Mouse (Mus musculus): Measurements from ENCODE around the gene Polr2j.
"Not testable (repeated sequence)": the region's sequence is repeated elsewhere in the genome, so short reads cannot be mapped to it uniquely, and the experiment has no call there.

Gene Polr2j

GRCm38 (mm10) chr5:136108486-136108885 is 7.9 kb upstream of the Polr2j start:
- DNase-seq (ENCODE audit: low spot score) = no peak

GRCm38 (mm10) chr5:136109042-136109441 is 7.4 kb upstream of the Polr2j start:
- DNase-seq (ENCODE audit: low spot score) = no peak

GRCm38 (mm10) chr5:136113546-136113945 is 2.9 kb upstream of the Polr2j start:
- DNase-seq (ENCODE audit: low spot score) = not testable (repeated sequence)

GRCm38 (mm10) chr5:136116784-136117112 is 317 bp downstream of the Polr2j start:
- no peak for DNase-seq (ENCODE audit: low spot score)

GRCm38 (mm10) chr5:136122165-136122564 is 5.7 kb downstream of the Polr2j start:
- DNase-seq (ENCODE audit: low spot score) = no peak

DNA sequence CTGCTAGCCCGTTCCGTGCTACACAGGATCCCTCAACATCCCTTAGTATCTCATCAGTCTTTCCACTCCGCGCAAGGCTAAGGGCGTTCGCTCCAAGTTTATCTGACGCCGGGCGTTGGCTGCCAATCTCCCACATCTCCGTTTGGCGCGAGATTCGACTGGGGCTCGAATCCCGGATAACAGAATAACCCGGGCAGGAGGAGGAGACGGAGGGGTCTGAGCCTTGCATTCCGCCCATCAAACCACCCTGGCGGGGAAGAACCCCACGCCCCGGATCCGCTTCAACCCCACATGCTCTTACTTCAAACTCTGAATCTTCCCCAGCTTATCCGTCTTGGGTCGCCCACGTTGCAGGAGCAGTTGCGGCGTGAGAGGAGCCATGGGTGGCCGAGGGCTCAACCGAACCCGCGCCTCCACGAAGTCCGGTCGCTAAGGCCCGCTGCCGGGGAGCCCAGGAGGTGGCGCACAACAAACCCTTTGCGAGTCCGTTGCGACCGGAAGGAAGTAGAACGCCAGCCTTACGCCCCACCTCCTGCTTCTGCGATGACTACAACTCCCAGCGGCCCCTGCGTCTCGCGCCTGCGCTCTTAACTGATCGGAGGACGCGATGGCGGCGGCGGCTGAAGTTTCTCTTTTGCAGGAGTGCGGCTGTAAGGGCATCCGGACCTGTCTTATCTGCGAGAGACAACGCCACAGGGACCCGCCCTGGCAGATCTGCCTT is 19.3 kb downstream of the Polr2j start, which contains the start of the genes Lrwd1 and Alkbh4:
Lrwd1 (minus strand) TSS at position 504 of the 721 bp plus-strand sequence.
Alkbh4 (plus strand) TSS at position 576 of the 721 bp plus-strand sequence.
- peak; percentile 98 for DNase-seq (ENCODE audit: low spot score)

DNA sequence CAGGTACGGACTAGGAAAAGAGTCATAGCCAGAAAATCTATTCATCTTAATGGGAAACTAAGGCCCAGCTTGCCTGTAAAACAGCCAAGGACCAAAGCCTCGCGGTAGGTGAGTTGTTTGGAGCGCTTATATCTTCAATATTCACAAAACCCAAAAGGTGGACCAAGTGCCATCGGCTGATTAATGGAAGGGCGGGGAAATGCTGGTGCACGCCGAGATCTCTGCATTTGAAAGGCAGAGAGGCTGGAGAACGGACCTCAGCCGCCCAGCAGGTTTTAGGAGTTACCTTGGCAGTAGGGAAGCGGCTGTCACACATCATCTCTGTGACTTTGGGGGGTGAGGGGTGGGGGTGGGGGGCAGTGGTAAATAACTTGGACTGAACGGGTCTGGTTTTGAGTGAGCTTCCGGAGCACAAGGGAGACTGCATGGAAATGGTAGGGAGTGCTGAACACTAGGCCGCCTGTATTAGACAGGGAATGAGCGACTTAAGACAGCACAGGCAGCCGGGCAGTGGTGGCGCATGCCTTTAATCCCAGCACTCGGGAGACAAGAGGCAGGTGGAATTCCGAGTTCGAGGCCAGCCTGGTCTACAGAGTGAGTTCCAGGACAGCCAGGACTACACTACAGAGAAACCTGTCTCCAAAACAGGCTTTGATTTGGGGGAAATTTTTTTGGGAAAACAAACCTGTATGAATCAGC is 20.0 kb downstream of the Polr2j start:
- peak; percentile 15 for DNase-seq (ENCODE audit: low spot score)

GRCm38 (mm10) chr5:136137658-136138274 is 21.3 kb downstream of the Polr2j start:
- DNase-seq (ENCODE audit: low spot score) = peak; percentile 79

- no peak for DNase-seq (ENCODE audit: low spot score)
Observed at GRCm38 (mm10) chr5:136139393-136139792, 23.0 kb downstream of the Polr2j start.

DNA sequence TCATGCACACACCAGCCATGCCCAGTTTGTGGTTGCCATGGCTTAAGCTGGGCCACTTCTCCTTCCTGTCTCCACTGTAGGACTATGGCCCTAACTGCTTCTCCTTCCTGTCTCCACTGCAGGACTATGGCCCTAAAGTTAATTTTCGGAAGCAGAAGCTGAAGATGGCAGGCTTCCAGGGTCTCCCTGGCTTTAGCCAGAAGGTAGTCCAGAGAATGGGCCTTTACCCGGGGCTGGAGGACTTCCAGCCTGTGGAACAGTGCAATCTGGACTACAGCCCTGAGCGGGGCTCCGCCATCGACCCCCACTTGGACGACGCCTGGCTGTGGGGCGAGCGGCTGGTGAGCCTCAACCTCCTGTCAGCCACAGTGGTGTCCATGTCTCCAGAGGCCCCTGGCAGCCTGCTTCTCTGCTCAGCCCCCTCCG is 23.6 kb downstream of the Polr2j start:
- DNase-seq (ENCODE audit: low spot score) = no peak

- DNase-seq (ENCODE audit: low spot score) = no peak
Observed at GRCm38 (mm10) chr5:136142746-136143145, 26.3 kb downstream of the Polr2j start.

DNA sequence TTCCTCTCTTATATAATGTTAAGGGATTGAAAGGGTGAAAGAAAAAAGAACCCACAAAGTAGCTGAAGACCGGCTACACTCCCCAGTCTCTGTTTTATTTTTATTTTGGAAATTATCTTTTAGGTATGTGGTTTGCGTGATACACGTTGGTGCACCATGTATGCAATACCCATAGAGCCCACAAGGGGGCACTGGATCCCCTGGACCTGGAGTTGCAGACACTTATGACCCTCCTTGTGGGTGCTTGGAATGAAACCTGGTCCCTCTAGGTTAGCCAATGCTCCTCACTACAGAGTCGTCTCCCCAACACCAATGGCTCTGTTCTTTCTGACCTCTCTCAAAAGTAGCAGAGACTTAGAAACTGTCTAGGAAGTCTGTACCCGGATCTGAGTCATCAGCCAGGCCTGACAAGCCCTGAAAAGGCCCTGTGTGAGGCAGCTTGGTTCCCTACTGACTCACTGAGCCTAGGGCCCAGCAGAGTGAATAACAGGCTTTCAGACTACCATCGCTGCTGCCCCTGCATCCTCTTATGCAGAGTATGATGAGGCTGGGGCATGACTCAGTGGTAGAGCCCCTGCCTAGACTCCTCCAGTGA is 26.8 kb downstream of the Polr2j start:
- peak; percentile 3 for DNase-seq (ENCODE audit: low spot score)

DNA sequence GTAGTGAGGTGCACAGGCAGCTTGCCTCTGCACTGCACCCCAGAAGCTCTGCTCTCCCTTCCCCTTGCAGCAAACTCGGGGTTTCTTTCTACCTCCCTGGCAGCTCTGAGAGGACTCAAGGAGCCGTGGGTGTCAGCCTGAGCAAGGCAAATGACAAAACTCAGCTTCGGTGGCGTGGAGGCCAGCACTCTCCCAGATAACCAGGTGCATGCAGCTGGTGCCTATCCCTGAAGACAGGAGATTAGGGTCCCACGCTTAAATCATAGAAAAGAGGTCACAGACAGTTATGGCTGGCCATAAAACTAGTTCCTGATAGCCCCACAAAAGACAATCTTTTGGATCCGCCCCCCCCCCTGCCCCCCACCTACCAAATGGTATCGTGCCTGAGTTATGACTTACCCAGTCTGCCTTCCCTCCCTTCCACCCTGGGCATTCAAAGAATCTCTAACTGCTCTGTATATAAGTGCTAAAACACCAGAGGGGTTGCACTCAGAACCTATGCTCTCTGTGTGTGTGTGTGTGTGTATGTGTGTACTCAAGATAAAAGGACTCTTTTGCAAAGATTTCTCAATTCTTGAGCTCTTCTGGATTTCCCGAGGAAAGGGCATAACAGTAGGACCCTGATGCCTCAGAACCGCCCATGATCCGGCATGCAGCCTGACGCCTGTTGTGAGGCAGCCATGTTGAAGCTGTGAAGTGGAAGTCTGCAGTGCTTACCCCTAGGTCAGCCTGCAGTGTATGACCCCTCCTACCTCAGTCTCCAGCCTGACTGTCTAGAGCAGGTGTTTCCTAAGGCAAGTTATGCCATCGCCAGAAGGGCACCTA is 28.4 kb downstream of the Polr2j start:
- DNase-seq (ENCODE audit: low spot score) = no peak

DNA sequence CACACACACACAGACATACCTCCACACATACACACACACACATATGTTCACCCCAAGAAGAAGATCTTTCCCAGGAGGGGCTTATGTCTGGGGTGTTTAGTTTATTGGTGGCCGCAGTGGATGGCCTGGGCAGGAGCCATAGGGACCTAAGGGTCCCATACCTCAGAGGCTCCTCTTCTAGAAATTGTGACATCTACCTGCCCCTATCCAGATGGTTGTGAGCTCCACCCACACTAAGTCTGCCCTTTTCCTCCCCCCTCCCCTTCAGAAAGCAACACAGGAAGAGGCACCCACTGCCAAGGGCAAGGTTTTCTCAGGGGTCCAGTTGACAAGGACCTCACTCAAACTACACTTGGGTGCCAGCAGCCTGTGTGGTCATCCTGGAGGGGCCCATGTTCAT is 30.5 kb downstream of the Polr2j start:
- no peak for DNase-seq (ENCODE audit: low spot score)

DNA sequence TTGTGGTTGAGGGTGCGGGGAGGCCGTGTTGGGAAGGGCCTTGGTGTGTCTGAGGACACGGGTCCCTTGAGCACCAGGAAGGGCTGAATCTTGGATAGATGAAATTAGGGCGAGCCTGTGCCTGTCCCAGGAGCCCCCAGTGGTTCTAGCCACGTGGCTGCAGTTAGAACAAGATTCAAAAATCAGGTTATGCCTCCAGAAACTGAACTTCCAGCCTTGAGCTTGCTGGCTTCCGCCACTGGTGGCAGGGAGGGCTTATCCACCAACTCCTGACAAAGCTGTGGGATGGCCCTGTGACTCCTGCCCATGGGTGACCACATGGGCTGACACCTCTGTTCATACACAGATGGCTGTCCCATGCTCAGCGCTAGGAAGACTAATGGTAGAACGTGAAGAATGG is 31.3 kb downstream of the Polr2j start:
- no peak for DNase-seq (ENCODE audit: low spot score)

GRCm38 (mm10) chr5:136149134-136149576 is 32.7 kb downstream of the Polr2j start:
- DNase-seq (ENCODE audit: low spot score) = not testable (repeated sequence)

DNA sequence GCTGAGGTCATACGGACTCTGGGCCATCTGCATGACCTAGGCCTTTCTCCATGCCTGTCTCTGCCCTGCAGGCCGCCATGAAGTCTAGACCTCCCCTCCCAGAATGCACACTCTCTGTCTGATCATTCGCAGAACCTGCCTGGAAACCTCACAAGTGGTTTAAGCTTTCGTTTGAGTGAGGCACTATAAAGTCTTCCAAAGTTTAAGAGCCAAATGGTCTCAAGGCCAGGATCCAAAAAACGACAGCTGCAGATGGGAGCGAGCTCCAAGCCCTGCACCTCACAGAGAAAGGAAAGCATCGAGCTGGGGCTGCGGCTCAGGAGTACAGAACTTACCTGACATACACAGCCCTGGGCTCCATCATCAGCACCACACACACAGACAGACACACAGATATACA is 35.9 kb downstream of the Polr2j start:
- DNase-seq (ENCODE audit: low spot score) = no peak

- DNase-seq (ENCODE audit: low spot score) = no peak
Observed at GRCm38 (mm10) chr5:136155399-136155798, 39.0 kb downstream of the Polr2j start.

DNA sequence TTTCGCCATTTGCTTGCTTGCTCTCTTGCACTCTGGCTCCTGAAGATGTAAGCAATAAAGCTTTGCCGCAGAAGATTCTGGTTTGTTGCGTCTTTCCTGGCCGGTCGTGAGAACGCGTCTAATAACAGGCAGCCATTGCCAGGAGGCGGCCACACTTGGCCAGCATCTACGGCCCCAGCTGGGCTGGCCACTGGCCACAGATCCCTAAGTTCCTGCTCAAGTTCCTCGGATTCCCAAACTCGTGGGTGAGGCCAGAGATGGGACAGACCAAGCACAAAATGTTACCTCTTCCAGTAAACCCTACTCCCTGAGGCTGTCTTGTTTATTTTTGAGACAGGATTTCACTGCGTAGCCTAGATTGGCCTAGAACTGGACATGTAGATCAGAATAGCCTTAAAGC is 43.7 kb downstream of the Polr2j start:
- DNase-seq (ENCODE audit: low spot score) = not testable (repeated sequence)

DNA sequence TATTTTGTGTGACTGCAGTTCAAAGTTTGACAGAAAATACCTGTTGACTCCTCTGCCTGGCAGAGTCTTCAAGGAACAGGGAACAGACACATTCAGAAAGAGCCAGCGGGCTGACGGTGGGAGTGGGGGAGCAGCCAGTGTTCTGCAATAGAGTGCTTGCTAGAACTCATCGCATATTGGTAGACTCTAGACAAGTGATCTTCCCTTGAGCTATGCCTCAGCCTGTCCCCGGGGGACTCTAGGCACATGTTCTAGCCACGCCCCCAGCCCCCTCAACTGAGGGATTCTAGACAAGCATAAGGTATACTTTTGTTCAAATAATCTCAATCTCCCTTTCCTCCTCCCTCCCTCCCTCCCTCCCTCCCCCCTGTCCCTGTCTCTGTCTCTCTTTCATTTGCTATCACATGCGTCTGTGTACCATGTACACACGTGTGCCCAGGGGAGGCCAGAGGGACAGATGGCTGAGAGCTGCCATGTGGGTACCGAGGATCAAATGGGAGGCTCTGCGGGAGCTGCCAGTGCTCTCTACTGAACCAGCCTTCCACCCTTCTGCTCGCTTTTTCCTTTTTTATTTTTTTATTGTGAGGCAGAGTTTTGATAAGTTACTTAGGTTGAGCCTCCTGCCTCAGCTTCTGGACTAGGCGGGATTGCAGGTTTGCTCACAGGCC is 47.5 kb downstream of the Polr2j start:
- DNase-seq (ENCODE audit: low spot score) = no peak

DNA sequence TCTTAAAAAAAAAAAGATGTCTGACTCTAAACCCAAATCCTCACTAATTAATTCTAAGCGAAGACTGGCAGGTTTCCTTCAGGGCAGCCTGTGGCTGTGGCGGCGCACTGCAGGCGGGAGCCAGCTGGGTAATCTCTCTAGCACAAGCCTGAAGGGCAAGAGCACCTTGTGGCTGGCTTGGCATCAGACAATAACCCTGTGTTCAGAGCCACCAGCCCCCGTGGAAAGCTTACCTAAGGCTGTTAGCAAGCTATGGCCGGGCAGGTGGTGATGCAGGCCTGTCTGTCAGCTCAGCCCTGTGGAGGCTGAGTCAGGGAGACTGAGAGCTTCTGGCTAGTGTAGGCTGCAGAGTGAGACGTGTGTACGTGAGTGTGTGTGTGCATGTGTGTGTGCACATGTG is 48.8 kb downstream of the Polr2j start:
- DNase-seq (ENCODE audit: low spot score) = no peak
